Mouse (Mus musculus) layer of hippocampus, adult 9-11 months (tissue): ENCODE data around the gene Cbx5.
"Not testable (repeated sequence)": the region's sequence is repeated elsewhere in the genome, so short reads cannot be mapped to it uniquely, and the experiment has no call there.

Experiments used
- DNase-seq: peaks from one replicate; pipeline ENCODE4 v3.0.0; 2022

Gene Cbx5

GRCm38 (mm10) chr15:103250195-103250740 lies 10.7 kb upstream of the Cbx5 start:
- peak; percentile 34 for DNase-seq

DNA sequence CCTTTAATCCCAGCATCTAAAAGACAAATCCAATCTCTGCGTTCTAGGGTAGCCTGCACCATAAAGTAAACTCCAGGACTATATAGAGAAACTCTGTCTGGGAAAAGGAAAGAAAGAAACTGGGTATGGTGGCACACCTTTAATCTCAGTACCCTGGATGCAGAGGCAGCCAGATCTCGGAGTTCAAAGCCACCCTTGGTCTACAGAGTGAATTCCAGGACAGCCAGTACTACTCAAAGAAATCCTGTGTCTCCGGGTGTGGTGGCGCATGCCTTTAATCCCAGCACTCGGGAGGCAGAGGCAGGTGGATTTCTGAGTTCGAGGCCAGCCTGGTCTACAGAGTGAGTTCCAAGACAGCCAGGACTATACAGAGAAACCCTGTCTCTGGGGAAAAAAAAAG lies 9.9 kb upstream of the Cbx5 start:
- not testable (repeated sequence) for DNase-seq

DNA sequence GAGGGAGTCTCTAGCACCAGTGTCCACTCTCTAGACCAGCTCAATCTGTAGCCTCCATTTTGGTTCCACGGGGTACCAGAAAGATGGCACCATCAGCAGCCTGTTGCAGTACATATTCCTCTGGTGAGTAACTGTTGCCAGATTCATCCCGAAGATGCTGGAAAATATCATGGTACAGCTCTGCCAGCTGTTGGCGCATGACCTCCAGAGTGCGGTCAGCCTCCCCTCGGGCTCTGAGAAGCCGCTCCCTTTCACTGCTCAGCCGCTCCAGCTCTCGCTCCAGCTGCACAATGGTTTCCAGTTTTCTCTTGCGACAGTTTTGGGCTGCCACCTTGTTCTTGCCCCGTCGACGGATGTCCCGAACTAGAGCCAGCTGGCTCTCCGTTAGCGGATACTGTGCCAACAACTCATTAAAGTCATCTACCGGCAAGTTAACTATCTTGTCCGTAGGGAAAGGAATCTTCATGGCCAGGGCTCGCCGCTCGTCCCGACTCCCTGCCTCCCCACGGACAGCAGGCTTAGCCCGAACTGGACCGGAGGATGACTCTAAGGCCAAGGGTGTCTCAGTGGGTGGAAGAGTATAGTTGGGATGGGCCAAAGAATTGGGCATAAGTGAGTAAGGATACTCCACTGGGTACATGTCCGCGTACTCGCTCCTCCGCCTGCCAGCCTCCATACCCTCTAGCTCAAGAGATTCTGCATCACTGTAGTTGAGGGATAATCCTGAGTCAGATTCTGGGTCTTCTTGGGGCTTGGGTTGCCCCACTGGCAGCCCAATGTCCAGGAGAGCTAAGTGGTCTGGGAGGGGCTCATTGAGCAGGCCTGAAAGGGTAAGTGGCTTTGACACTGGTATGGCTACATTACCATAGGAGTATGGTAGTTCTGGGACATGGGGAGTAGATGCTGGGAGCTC lies 9.0 kb upstream of the Cbx5 start:
- DNase-seq = peak; percentile 14

DNA sequence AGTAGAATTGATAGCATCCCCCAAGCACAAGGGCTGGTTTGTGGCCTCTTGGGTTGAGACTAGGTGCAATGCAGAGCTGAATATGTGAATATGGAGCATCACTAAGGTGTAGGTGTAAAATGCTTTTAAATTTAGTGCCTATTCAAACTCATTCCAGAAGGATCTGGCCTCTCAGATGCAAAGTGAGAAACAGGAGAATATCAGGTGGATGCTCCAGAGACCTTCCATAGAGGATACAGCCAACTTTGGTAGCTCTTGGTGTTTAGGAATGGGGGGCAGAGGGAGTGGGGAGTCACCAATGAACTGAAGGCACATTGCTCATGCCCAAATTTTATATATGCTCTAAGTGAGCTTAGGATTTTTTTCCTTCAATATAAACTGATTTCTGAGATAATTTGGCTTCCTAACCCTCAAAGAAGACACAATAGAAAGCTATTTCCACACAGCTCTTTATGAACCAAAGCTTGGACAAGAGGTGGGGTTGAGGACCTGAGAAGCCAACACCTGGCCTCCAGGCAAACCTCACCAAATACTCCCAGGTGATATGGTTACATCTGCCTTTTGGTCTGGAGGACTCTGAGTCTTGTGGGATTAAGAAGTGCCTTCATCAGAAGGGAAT lies 8.3 kb upstream of the Cbx5 start:
- no peak for DNase-seq

- no peak for DNase-seq
Measured at GRCm38 (mm10) chr15:103247078-103247781, 7.6 kb upstream of the Cbx5 start.

- DNase-seq = no peak
Measured at GRCm38 (mm10) chr15:103245616-103246015, 6.0 kb upstream of the Cbx5 start.

DNA sequence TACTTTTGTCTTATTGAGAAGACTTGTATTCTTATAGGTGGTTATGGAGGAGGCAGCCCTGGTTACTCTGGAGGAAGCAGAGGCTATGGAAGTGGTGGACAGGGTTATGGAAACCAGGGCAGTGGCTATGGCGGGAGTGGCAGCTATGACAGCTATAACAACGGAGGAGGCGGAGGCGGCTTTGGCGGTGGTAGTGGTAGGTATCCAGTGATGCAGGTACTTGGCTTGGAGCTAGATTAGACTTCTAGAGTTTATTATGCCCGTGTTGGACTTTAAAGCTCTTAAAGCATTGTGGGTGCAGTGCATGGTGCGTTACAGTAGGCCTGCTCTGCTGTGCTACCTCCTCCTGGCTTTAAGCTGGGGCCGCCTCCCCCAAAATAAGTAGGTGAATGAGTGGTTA lies 3.3 kb upstream of the Cbx5 start:
- DNase-seq = no peak

GRCm38 (mm10) chr15:103241071-103242018 lies 1.7 kb upstream of the Cbx5 start:
- not testable (repeated sequence) for DNase-seq

GRCm38 (mm10) chr15:103240160-103241028 lies 778 bp upstream of the Cbx5 start, which contains the start of gene Hnrnpa1:
Hnrnpa1 (plus strand) TSS chr15:103240432.
- DNase-seq = peak; percentile 98

DNA sequence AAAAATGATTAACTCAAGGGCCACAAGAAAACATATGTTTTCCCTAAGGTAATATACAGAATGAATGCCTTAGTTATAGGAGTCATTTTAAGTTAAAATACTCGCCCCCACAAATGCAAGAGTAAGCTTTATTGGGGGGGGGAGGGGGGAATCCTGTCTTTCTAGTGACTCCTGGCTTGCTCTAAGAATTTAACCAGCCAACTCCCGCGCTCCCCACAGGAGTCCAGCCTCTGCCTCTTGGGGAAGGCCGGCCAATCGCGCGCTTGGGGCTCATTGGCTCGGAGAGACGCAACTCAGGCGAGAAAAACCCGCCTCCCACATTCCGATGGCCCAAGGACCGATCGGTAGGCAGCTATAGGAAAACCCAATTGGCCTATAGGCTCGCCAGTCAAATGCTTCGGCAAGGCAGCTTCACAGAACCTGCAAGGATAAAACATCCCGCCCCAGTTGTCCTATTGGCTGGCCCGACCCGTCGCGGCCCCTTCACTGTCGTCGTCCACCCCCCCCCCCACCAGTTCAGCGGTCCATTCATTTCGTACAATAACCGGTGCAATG lies 409 bp downstream of the Cbx5 start:
- peak; percentile 98 for DNase-seq

DNA sequence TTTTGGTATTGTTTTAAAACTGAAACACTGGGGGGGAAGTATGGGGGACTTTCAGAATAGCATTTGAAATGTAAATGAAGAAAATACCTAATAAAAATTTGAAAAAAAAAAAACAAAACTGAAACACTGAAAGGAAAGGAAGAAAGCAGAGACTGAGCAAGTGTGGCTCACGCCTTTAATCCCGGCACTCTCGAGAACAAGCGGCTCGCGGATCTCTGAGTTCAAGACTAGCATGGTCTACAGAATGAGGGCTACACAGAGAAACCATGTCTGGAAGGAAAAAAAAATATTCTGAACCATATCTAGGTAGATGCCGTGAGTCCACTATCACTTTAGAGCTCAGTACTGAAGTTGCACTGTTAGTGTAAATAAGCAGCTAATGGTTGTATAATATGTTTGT lies 2.3 kb downstream of the Cbx5 start:
- DNase-seq = no peak

- DNase-seq = no peak
Measured at GRCm38 (mm10) chr15:103233119-103233518, 6.5 kb downstream of the Cbx5 start.

- DNase-seq = no peak
Measured at GRCm38 (mm10) chr15:103228904-103229303, 10.7 kb downstream of the Cbx5 start.

DNA sequence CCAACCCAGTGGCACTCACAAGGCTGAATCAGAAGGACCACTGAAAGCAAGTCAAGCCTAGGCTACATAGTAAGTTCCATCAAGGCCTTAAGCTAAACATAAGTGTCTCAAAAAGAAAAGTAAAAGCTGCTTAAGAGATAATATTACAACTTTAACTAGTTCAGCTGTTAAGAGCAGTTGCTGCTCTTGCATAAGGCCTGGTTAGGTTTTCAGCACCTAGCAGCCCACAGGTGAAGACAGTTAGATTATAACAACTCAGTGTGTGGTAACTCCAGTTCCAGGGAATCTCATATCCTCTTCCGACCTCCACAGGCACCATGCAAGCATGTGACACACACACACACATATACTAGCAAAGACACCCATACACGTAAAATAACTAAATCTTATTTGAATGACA lies 12.0 kb downstream of the Cbx5 start:
- no peak for DNase-seq

DNA sequence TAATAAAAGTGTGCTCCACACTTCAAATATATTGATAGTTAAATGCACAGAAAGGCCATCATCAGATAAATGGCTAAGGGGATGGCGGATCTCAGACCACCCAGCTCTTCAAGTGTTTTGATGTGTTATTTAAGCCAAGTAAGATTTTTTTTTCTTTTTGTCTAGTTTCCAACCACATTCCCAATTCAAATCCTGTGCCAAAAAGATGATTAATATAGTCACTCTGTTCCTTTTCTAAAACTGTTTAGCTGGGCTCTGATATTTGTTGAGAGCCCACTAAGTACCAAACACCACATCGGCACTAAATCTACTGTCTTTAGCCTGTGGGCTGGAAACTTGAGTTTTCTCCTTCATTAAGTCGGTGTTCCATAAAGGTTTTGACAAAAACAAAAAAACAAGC lies 12.6 kb downstream of the Cbx5 start:
- no peak for DNase-seq

DNA sequence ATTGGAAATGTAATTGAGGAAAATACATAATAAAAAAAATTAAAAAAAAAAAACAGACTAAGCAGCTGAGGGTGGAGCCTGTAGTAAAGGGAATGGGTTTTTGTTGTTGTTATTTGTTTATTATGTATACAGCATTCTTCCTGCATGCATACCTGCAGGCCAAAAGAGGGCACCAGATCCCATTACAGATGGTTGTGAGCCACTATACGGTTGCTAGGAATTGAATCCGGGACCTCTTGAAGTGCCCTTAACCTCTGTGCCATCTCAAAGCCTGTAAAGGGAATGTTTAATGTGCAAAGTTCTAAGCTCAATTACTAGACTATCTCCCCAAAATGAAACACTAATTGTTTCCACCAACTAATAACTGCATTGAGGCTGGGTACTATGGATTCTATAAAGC lies 15.5 kb downstream of the Cbx5 start:
- no peak for DNase-seq

GRCm38 (mm10) chr15:103221386-103221785 lies 18.2 kb downstream of the Cbx5 start:
- DNase-seq = no peak

DNA sequence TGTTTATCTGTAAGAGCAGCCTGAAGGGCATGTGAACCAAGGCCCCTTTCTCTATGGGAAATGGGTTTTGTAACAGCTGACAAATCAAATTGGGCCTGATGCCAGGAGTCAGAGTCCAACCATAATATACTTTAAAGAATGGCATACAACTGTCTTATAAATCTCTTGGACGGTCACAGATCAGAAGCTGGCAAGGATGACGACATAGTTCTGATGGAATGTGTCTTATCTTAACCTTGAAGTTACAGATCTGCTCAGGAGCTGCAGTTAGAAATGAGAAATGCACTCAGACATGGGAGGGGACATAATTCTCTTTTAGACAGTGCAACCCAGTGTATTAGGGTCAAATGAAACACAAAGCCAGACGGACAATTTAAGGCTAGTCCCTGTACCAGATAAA lies 18.8 kb downstream of the Cbx5 start:
- DNase-seq = no peak

- no peak for DNase-seq
Measured at GRCm38 (mm10) chr15:103216052-103216451, 23.6 kb downstream of the Cbx5 start.

DNA sequence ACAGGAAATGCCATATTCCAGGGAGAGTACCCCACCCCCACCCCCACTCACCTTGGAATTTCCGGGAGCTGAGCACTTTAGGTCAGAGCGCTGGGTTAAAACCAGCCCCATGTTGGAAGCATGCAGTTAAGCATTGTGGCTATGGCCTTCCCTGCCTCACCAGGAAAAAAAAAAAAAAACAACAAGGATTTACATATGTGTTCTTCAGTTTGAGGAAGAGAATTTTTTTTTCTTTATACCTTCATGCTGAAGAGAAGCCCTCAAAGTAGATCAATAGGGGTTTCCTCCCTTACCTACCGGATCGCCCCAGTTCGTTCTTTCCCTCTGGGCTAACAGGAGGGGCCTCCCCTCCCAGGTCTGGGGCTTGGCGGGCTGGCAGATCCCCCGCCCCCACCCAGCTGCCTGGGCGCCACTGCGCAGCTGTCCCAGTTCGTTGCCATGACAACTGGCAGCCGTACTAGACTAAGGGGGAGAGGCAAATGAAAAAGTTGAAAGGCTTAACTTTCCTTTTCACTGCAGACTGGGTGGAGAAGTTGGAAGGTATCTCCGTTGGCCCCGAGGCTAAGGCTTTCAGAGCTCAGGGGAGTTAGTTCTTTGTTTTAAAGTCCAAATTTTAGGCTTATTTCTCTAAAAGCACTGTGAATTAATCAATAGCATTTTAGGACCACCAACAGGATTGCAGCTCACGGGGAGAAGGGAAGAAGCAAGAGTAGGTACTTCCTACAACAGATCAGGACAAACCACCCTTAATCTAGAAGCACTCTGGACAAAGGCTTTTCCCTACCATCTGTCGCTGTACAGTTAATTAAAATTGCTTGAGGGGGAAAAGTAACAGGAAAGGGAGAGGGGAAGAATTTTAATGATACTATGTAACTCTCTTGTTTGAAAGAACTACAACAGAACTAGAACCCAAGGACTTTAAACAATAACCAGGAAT lies 24.4 kb downstream of the Cbx5 start:
- DNase-seq = peak; percentile 92
